In genomic region chr17:47687409-47688343, GRCm38 (mm10) we compare ENCODE assay signal across 8 mouse cellular contexts. TPM values are rescaled to one million over a fixed set of nuclear protein-coding genes. Genes with fewer than 3 reads are reported as not detected.
DNase-seq lines count a peak whose midpoint lies in the region; ATAC-seq and TF ChIP-seq lines count a peak whose summit lies in the region.

No protein-coding gene starts in this region.

- H3K9ac ChIP-seq in hindbrain, postnatal 0 days (replicated peaks; ENCODE audit: low read length), result peak overlapping the region; percentile 84

- peak overlapping the region; percentile 92 for H3K4me2 ChIP-seq in hindbrain, postnatal 0 days (ENCODE audit: low read depth, low read length)

- H3K27ac ChIP-seq in gastrocnemius, adult 2 months, result peak overlapping the region; percentile 95
- H3K27ac ChIP-seq in hindbrain, postnatal 0 days, result peak overlapping the region; percentile 87
- H3K27ac ChIP-seq in left cerebral cortex, adult 2 months, result peak overlapping the region; percentile 90

- peaks cover 11% of the 10 kb centered on the region for H3K4me1 ChIP-seq in hindbrain, postnatal 0 days (ENCODE audit: insufficient read depth, low read length)

- TF ChIP-seq CTCF in gastrocnemius, adult 2 months (IDR thresholded peaks at IDR 0.05), result no peak
- no peak for TF ChIP-seq CTCF in hindbrain, postnatal 0 days (IDR thresholded peaks at IDR 0.05; ENCODE audit: low read depth)
- TF ChIP-seq CTCF in left cerebral cortex, adult 2 months (IDR thresholded peaks at IDR 0.05), result no peak

- peak overlapping the region; percentile 92 for H3K4me3 ChIP-seq in gastrocnemius, adult 2 months
- H3K4me3 ChIP-seq in hindbrain, postnatal 0 days (ENCODE audit: low read length), result peak overlapping the region; percentile 58
- peak overlapping the region; percentile 93 for H3K4me3 ChIP-seq in left cerebral cortex, adult 2 months

- H3K36me3 ChIP-seq in hindbrain, postnatal 0 days (ENCODE audit: insufficient read depth, low read length), result peaks cover 18% of the 10 kb centered on the region

- no peaks in the 10 kb centered on the region for H3K9me3 ChIP-seq in hindbrain, postnatal 0 days (ENCODE audit: low read length)

- DNase-seq in ZHBTc4 (ENCODE audit: low read depth, low spot score), result peak; percentile 99
- DNase-seq in gastrocnemius, adult 2 months, result peak; percentile 97
- DNase-seq in hindbrain, postnatal 0 days (ENCODE audit: low spot score), result peak; percentile 99
- DNase-seq in left cerebral cortex, adult 2 months (ENCODE audit: extremely low spot score in 1 of 2, low spot score in 2 of 2), result peak; percentile 95 to 97
- peak; percentile 97 to 98 for DNase-seq in right cerebral cortex, adult 2 months (ENCODE audit: low spot score in 2 of 2)
- peak; percentile 96 for DNase-seq in urinary bladder, postnatal 14 days (ENCODE audit: low spot score)

- H3K27me3 ChIP-seq in hindbrain, postnatal 0 days (ENCODE audit: insufficient read depth, low read length), result no peaks in the 10 kb centered on the region

- 1% methylated on average over 70 of the region's 70 CpGs for WGBS in hindbrain, postnatal 0 days

- intact Hi-C loops in gastrocnemius, adult 2 months (cut with DNase I), result no loop called here
- intact Hi-C loops in left cerebral cortex, adult 2 months (cut with DNase I), result loop anchor here (5.0 to 10.0 kb wide), 3 partner anchors 75 to 323 kb away; partner anchors contain the start of genes Bysl, Gm20517, Med20 and Mrps10

- peak; percentile 88 for ATAC-seq in common myeloid progenitor, adult 5-6 weeks (replicated peaks; ENCODE audit: low read depth, poor library complexity, severe bottlenecking)
- peak; percentile 91 for ATAC-seq in hindbrain, postnatal 0 days
- ATAC-seq in megakaryocyte, adult 5-6 weeks (ENCODE audit: poor library complexity, severe bottlenecking), result peak; percentile 93

RNA-seq across cellular contexts. Expression of gene Tomm6, which starts 0.5 kb away (rescaled TPM):
- 64.8 and 74.6 TPM in 2 replicates for total RNA-seq in common myeloid progenitor, adult 5-6 weeks (2017)
- total RNA-seq in gastrocnemius, adult 2 months (2021), result 100 to 1,000 TPM; 125 TPM
- 158 and 198 TPM in 2 replicates for total RNA-seq in hindbrain, postnatal 0 days (2014; rRNA removed)
- polyA plus RNA-seq in hindbrain, postnatal 0 days (2015; fragmentation: Nextera tagmentation; extraction: Ambion mirVana), result 343 and 371 TPM in 2 replicates
- 100 to 1,000 TPM; 185 to 208 TPM for total RNA-seq in left cerebral cortex, adult 2 months (2021)
- 142 and 150 TPM in 2 replicates for total RNA-seq in megakaryocyte, adult 5-6 weeks (2015)
- 38.6 and 44.1 TPM in 2 replicates for total RNA-seq in megakaryocyte, adult 5-6 weeks (2017)

RNA-seq across cellular contexts. Expression of gene Frs3, which starts 1.2 kb away (rescaled TPM):
- total RNA-seq in common myeloid progenitor, adult 5-6 weeks (2017), result 0.92 and 1.6 TPM in 2 replicates
- 1 to 10 TPM; 4.2 to 5.7 TPM for total RNA-seq in gastrocnemius, adult 2 months (2021)
- total RNA-seq in hindbrain, postnatal 0 days (2014; rRNA removed), result 143 and 153 TPM in 2 replicates
- 55.1 and 58.8 TPM in 2 replicates for polyA plus RNA-seq in hindbrain, postnatal 0 days (2015; fragmentation: Nextera tagmentation; extraction: Ambion mirVana)
- 10 to 100 TPM; 27.5 to 31.0 TPM for total RNA-seq in left cerebral cortex, adult 2 months (2021)
- 0.71 TPM in 1 of 2 replicates, not detected in the other for total RNA-seq in megakaryocyte, adult 5-6 weeks (2015)
- total RNA-seq in megakaryocyte, adult 5-6 weeks (2017), result 0.12 and 0.15 TPM in 2 replicates

RNA-seq across cellular contexts. Expression of gene Gm21981, which starts 6.6 kb away (rescaled TPM):
- total RNA-seq in common myeloid progenitor, adult 5-6 weeks (2017), result 0.10 and 0.41 TPM in 2 replicates
- total RNA-seq in gastrocnemius, adult 2 months (2021), result under 1 TPM; 0.45 to 0.46 TPM
- 5.5 and 8.3 TPM in 2 replicates for total RNA-seq in hindbrain, postnatal 0 days (2014; rRNA removed)
- 0.79 and 0.85 TPM in 2 replicates for polyA plus RNA-seq in hindbrain, postnatal 0 days (2015; fragmentation: Nextera tagmentation; extraction: Ambion mirVana)
- total RNA-seq in left cerebral cortex, adult 2 months (2021), result 1 to 10 TPM; 3.1 to 4.1 TPM
- total RNA-seq in megakaryocyte, adult 5-6 weeks (2015), result not detected in 2 replicates
- not detected in 2 replicates for total RNA-seq in megakaryocyte, adult 5-6 weeks (2017)

RNA-seq across cellular contexts. Expression of gene Prickle4, which starts 6.9 kb away (rescaled TPM):
- 0.27 and 0.34 TPM in 2 replicates for total RNA-seq in common myeloid progenitor, adult 5-6 weeks (2017)
- total RNA-seq in gastrocnemius, adult 2 months (2021), result 1 to 10 TPM; 2.6 to 3.7 TPM
- total RNA-seq in hindbrain, postnatal 0 days (2014; rRNA removed), result 2.2 TPM in 1 of 2 replicates, not detected in the other
- 1.5 and 1.8 TPM in 2 replicates for polyA plus RNA-seq in hindbrain, postnatal 0 days (2015; fragmentation: Nextera tagmentation; extraction: Ambion mirVana)
- total RNA-seq in left cerebral cortex, adult 2 months (2021), result 1 to 10 TPM; 5.2 to 6.5 TPM
- total RNA-seq in megakaryocyte, adult 5-6 weeks (2015), result 0.16 TPM in 1 of 2 replicates, not detected in the other
- 1.1 TPM in 1 of 2 replicates, not detected in the other for total RNA-seq in megakaryocyte, adult 5-6 weeks (2017)

RNA-seq across cellular contexts. Expression of gene Pgc, which starts 39.0 kb away (rescaled TPM):
- total RNA-seq in common myeloid progenitor, adult 5-6 weeks (2017), result not detected in 2 replicates
- total RNA-seq in gastrocnemius, adult 2 months (2021), result not detected
- total RNA-seq in hindbrain, postnatal 0 days (2014; rRNA removed), result 0.21 TPM in 1 of 2 replicates, not detected in the other
- polyA plus RNA-seq in hindbrain, postnatal 0 days (2015; fragmentation: Nextera tagmentation; extraction: Ambion mirVana), result 0.14 and 0.42 TPM in 2 replicates
- total RNA-seq in left cerebral cortex, adult 2 months (2021), result not detected
- not detected in 2 replicates for total RNA-seq in megakaryocyte, adult 5-6 weeks (2015)
- not detected in 2 replicates for total RNA-seq in megakaryocyte, adult 5-6 weeks (2017)

Comparison
In these comparisons a context has a peak if more than half of its experiments do, and no peak if none do; other contexts are left out.
1. Peak in every context shown above with its lines: DNase-seq, ATAC-seq, H3K4me3 ChIP-seq and H3K27ac ChIP-seq.
2. RNA of gene Frs3, which starts 1.2 kb away (total RNA-seq): 143 to 153 TPM in hindbrain, postnatal 0 days and 27.5 to 31.0 TPM in left cerebral cortex, adult 2 months; 4.2 to 5.7 TPM in gastrocnemius, adult 2 months, 0.92 to 1.6 TPM in common myeloid progenitor, adult 5-6 weeks and 0.12 to 0.71 TPM in megakaryocyte, adult 5-6 weeks; every median in the first group is over 4 times any median in the second.